Mouse (Mus musculus) stomach, embryonic 16.5 days (tissue): ENCODE data around the gene Vmn2r67. TPM values are rescaled to one million over a fixed set of nuclear protein-coding genes. Genes with fewer than 3 reads are reported as not detected.
"Not testable (repeated sequence)": the region's sequence is repeated elsewhere in the genome, so short reads cannot be mapped to it uniquely, and the experiment has no call there.

Experiments
- ATAC-seq: fragments of 200-750 bp; cut with Nextera tagmentation; 2 replicates; pipeline ENCODE4 v1.8.0; 2017; ENCODE audit warnings: moderate number of reproducible peaks, moderate TSS enrichment; ENCODE audit not compliant: insufficient read depth, low FRiP score
- H3K27ac ChIP-seq: fragments of 300-500 bp; sonication (generic); 2 replicates; pipeline ENCODE4 v1.5.1; 2014; ENCODE audit warnings: low read length
- H3K27me3 ChIP-seq: fragments of 300-500 bp; sonication (generic); 2 replicates; pipeline ENCODE4 v1.6.1; 2014; ENCODE audit warnings: low read length, control low read depth, mixed read lengths; ENCODE audit not compliant: control insufficient read depth, insufficient read depth
- H3K36me3 ChIP-seq: fragments of 300-500 bp; sonication (generic); 2 replicates; pipeline ENCODE4 v1.6.1; 2014; ENCODE audit warnings: low read length; ENCODE audit not compliant: control insufficient read depth, insufficient read depth
- H3K4me1 ChIP-seq: fragments of 300-500 bp; sonication (generic); 2 replicates; pipeline ENCODE4 v1.6.1; 2014; ENCODE audit warnings: low read length, control low read depth, mixed read lengths; ENCODE audit not compliant: control insufficient read depth, insufficient read depth
- H3K4me2 ChIP-seq: fragments of 300-500 bp; sonication (generic); 2 replicates; pipeline ENCODE4 v1.6.1; 2014; ENCODE audit warnings: low read depth, low read length, mixed read lengths
- H3K4me3 ChIP-seq: fragments of 300-500 bp; sonication (generic); replicated peaks from 2 replicates; pipeline ENCODE4 v1.5.1; 2014; ENCODE audit warnings: mild to moderate bottlenecking, low read length
- H3K9ac ChIP-seq: fragments of 300-500 bp; sonication (generic); 2 replicates; pipeline ENCODE4 v1.6.1; 2014; ENCODE audit warnings: low read length
- H3K9me3 ChIP-seq: fragments of 300-500 bp; sonication (generic); replicated peaks from 2 replicates; pipeline ENCODE4 v1.6.1; 2016; ENCODE audit warnings: low read length, control low read depth; ENCODE audit not compliant: control insufficient read depth
- WGBS: fragments of 180-500 bp; shearing (Covaris S2); extraction: QIAGEN DNeasy Blood & Tissue Kit; methylation state at CpG from one replicate; pipeline ENCODE4 v1.1.7; 2014; 5-methylcytosine and 5-hydroxymethylcytosine counted together
- polyA plus RNA-seq: library from polyadenylated mRNA; unstranded; fragments of >200 nt; fragmentation: Nextera tagmentation; extraction: Ambion mirVana; gene quantifications from 2 replicates; pipeline ENCODE4 v1.2.1, GENCODE M21; 2015

Vmn2r67 gene
- polyA plus RNA-seq = not detected in 2 replicates

GRCm38 (mm10) chr7:85155898-85156297, at the start of gene Vmn2r67:
Gene Vmn2r67 (minus strand): TSS chr7:85155998.
- H3K27ac ChIP-seq = no peak within 1 kb of the TSS
- H3K4me2 ChIP-seq = no peak within 1 kb of the TSS
- H3K36me3 ChIP-seq = no peaks in the 10 kb centered on the region
- no peak for ATAC-seq
- WGBS = 75% methylated on average over 3 of the region's 3 CpGs
- H3K9ac ChIP-seq = no peak within 1 kb of the TSS
- no peaks in the 10 kb centered on the region for H3K9me3 ChIP-seq
- no peaks in the 10 kb centered on the region for H3K27me3 ChIP-seq
- H3K4me1 ChIP-seq = no peaks in the 10 kb centered on the region
- H3K4me3 ChIP-seq = no peak within 1 kb of the TSS

GRCm38 (mm10) chr7:85104531-85104930, 51.3 kb downstream of the Vmn2r67 start:
- not testable (repeated sequence) for H3K9ac ChIP-seq, H3K27ac ChIP-seq, H3K9me3 ChIP-seq, H3K4me1 ChIP-seq, H3K36me3 ChIP-seq, H3K27me3 ChIP-seq, H3K4me2 ChIP-seq, ATAC-seq, H3K4me3 ChIP-seq
- WGBS = 44% methylated on average over 2 of the region's 2 CpGs

Other genes with a start within 250 kb of the Vmn2r67 start
- gene Vmn2r65, start 191.9 kb downstream of the Vmn2r67 start, polyA plus RNA-seq = not detected in 2 replicates
- gene Vmn2r66, start 143.7 kb downstream of the Vmn2r67 start, polyA plus RNA-seq = not detected in 2 replicates
- not detected in 2 replicates for gene Vmn2r68, start 81.8 kb upstream of the Vmn2r67 start, polyA plus RNA-seq